Mouse (Mus musculus): Measurements from ENCODE around the gene Hoxb8. TPM values are rescaled to one million over a fixed set of nuclear protein-coding genes. Genes with fewer than 3 reads are reported as not detected.

Gene Hoxb8
- polyA plus RNA-seq, 1 experiment from 2014 or later: not detected

GRCm38 (mm10) chr11:96311520-96312417, 30.1 kb downstream of the Hoxb8 start:
- Histone ChIP-seq H3K27ac (no peak overlapping the region), H3K27me3 (ENCODE audit: poor library complexity, severe bottlenecking) (peaks cover 100% of the 10 kb centered on the region), H3K36me3 (replicated peaks) (no peaks in the 10 kb centered on the region), H3K4me1 (peaks cover 10% of the 10 kb centered on the region), H3K9me3 (no peaks in the 10 kb centered on the region), H3K4me3 (peak overlapping the region; percentile 22; the same call in 1 of the 2 replicates)
- DNase-seq (ENCODE audit: extremely low spot score, low spot score): peak; percentile 72
- 2% methylated on average over 31 of the region's 31 CpGs for WGBS

- Histone ChIP-seq H3K27me3 (ENCODE audit: poor library complexity, severe bottlenecking) (peaks cover 100% of the 10 kb centered on the region), H3K4me3 (no peak overlapping the region), H3K9me3 (no peaks in the 10 kb centered on the region), H3K4me1 (peaks cover 13% of the 10 kb centered on the region), H3K27ac (no peak overlapping the region), H3K36me3 (replicated peaks) (no peaks in the 10 kb centered on the region)
- DNase-seq (ENCODE audit: extremely low spot score, low spot score): no peak
- whole genome bisulfite sequencing: 16% methylated on average over 2 of the region's 2 CpGs
Observed at GRCm38 (mm10) chr11:96313134-96313533, 31.4 kb downstream of the Hoxb8 start.

GRCm38 (mm10) chr11:96313806-96314428, 32.2 kb downstream of the Hoxb8 start:
- Histone ChIP-seq H3K9me3 (no peaks in the 10 kb centered on the region), H3K4me1 (peaks cover 21% of the 10 kb centered on the region), H3K4me3 (no peak overlapping the region), H3K27me3 (ENCODE audit: poor library complexity, severe bottlenecking) (peaks cover 100% of the 10 kb centered on the region), H3K27ac (no peak overlapping the region), H3K36me3 (replicated peaks) (no peaks in the 10 kb centered on the region)
- 3% methylated on average over 12 of the region's 12 CpGs for WGBS
- DNase-seq (ENCODE audit: extremely low spot score, low spot score): no peak

GRCm38 (mm10) chr11:96314671-96315343, 33.1 kb downstream of the Hoxb8 start:
- under 1% methylated on average over 34 of the region's 34 CpGs for WGBS
- no peaks in the 10 kb centered on the region for H3K9me3 ChIP-seq
- peaks cover 100% of the 10 kb centered on the region for H3K27me3 ChIP-seq (ENCODE audit: poor library complexity, severe bottlenecking)
- H3K4me1 ChIP-seq: peaks cover 26% of the 10 kb centered on the region
- no peak for DNase-seq (ENCODE audit: extremely low spot score, low spot score)
- H3K27ac ChIP-seq: no peak overlapping the region
- no peak overlapping the region for H3K4me3 ChIP-seq
- no peaks in the 10 kb centered on the region for H3K36me3 ChIP-seq (replicated peaks)

- DNase-seq (ENCODE audit: extremely low spot score, low spot score): no peak
- H3K4me3 ChIP-seq: no peak overlapping the region
Observed at GRCm38 (mm10) chr11:96315344-96315681, 33.6 kb downstream of the Hoxb8 start.

GRCm38 (mm10) chr11:96316696-96317607, 35.2 kb downstream of the Hoxb8 start:
- Histone ChIP-seq H3K27me3 (ENCODE audit: poor library complexity, severe bottlenecking) (peaks cover 100% of the 10 kb centered on the region), H3K9me3 (no peaks in the 10 kb centered on the region), H3K36me3 (replicated peaks) (no peaks in the 10 kb centered on the region), H3K27ac (no peak overlapping the region), H3K4me3 (no peak overlapping the region), H3K4me1 (peaks cover 24% of the 10 kb centered on the region)
- WGBS: 4% methylated on average over 18 of the region's 18 CpGs
- no peak for DNase-seq (ENCODE audit: extremely low spot score, low spot score)

More at GRCm38 (mm10) chr11:96315344-96315681, 33.6 kb downstream of the Hoxb8 start:
- H3K9me3 ChIP-seq: no peaks in the 10 kb centered on the region
- H3K27me3 ChIP-seq (ENCODE audit: poor library complexity, severe bottlenecking): peaks cover 100% of the 10 kb centered on the region
- H3K36me3 ChIP-seq (replicated peaks): no peaks in the 10 kb centered on the region
- H3K4me1 ChIP-seq: peaks cover 30% of the 10 kb centered on the region
- H3K27ac ChIP-seq: no peak overlapping the region
- 5% methylated on average over 5 of the region's 5 CpGs for WGBS

GRCm38 (mm10) chr11:96317608-96318367, 36.1 kb downstream of the Hoxb8 start, which contains the start of gene Hoxb4:
Gene Hoxb4 (plus strand): TSS chr11:96318267.
- Histone ChIP-seq H3K9me3 (no peaks in the 10 kb centered on the region), H3K27ac (no peak within 1 kb of the TSS), H3K27me3 (ENCODE audit: poor library complexity, severe bottlenecking) (peaks cover 100% of the 10 kb centered on the region), H3K4me1 (peaks cover 20% of the 10 kb centered on the region), H3K4me3 (peak within 1 kb of the TSS; percentile 48), H3K36me3 (replicated peaks) (no peaks in the 10 kb centered on the region)
- DNase-seq (ENCODE audit: extremely low spot score, low spot score): no peak
- WGBS: 2% methylated on average over 28 of the region's 28 CpGs

GRCm38 (mm10) chr11:96318368-96319070, 36.8 kb downstream of the Hoxb8 start:
- Histone ChIP-seq H3K9me3 (no peaks in the 10 kb centered on the region), H3K27me3 (ENCODE audit: poor library complexity, severe bottlenecking) (peaks cover 100% of the 10 kb centered on the region), H3K27ac (no peak overlapping the region), H3K36me3 (replicated peaks) (no peaks in the 10 kb centered on the region), H3K4me3 (peak overlapping the region; percentile 48), H3K4me1 (peaks cover 20% of the 10 kb centered on the region)
- under 1% methylated on average over 41 of the region's 45 CpGs for WGBS
- DNase-seq (ENCODE audit: extremely low spot score, low spot score): peak; percentile 76

- peaks cover 100% of the 10 kb centered on the region for H3K27me3 ChIP-seq (ENCODE audit: poor library complexity, severe bottlenecking)
- H3K27ac ChIP-seq: no peak overlapping the region
- H3K4me3 ChIP-seq: peak overlapping the region; percentile 48
- H3K4me1 ChIP-seq: peaks cover 20% of the 10 kb centered on the region
- WGBS: under 1% methylated on average over 34 of the region's 34 CpGs
- H3K36me3 ChIP-seq (replicated peaks): no peaks in the 10 kb centered on the region
- no peaks in the 10 kb centered on the region for H3K9me3 ChIP-seq
- no peak for DNase-seq (ENCODE audit: extremely low spot score, low spot score)
Observed at GRCm38 (mm10) chr11:96319071-96319902, 37.6 kb downstream of the Hoxb8 start.

GRCm38 (mm10) chr11:96319910-96320309, 38.2 kb downstream of the Hoxb8 start:
- Histone ChIP-seq H3K4me1 (peaks cover 20% of the 10 kb centered on the region), H3K4me3 (no peak overlapping the region), H3K27me3 (ENCODE audit: poor library complexity, severe bottlenecking) (peaks cover 100% of the 10 kb centered on the region), H3K9me3 (no peaks in the 10 kb centered on the region), H3K36me3 (replicated peaks) (no peaks in the 10 kb centered on the region), H3K27ac (no peak overlapping the region)
- under 1% methylated on average over 29 of the region's 29 CpGs for WGBS
- DNase-seq (ENCODE audit: extremely low spot score, low spot score): no peak
